12 mouse cellular contexts compared by ENCODE assay signal in the genomic region with DNA sequence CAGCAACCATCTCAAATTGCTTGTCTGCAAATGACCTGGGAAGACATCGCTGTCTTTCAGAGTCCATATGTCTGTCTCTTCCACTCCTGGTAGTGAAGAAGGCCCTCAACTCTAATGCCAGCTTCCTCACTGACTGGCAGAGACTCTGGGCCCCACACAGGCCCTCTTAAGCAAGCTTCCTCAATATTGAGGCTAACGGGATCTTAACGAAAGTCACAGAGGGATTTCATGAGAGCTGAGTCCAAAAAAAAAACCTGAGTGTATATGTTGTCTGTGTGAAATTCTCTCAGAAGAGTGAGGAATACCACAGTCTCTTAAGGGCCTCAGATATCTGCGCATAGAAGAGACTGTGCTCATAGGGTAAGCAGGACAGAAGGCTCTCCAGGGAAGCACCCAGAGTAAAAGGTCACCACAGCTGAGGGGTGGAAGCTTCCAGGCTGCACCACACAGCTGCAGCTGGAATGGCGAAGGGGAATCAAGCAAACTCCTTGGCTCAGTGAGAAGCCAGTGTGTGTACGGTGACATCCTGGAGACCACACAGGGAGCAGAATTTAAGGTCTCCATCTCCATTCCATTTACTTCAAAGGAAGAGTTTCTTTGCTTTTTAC. TPM values are rescaled to one million over a fixed set of nuclear protein-coding genes. Genes with fewer than 3 reads are reported as not detected.
DNase-seq lines count a peak whose midpoint lies in the region; ATAC-seq and TF ChIP-seq lines count a peak whose summit lies in the region.
"Had no signal": no experiment of that assay in that cellular context is flagged by ENCODE, and none has a peak within 500 bp of the region (broad histone marks: within the 10 kb centered on the region; RNA-seq: fewer than 3 reads in every experiment).

No protein-coding gene starts in this region.

- no peak for ATAC-seq in heart, embryonic 12.5 days (ENCODE audit: insufficient number of reproducible peaks, low FRiP score)
- ATAC-seq in liver, embryonic 16.5 days (ENCODE audit: low read depth): no peak
- ATAC-seq in hindbrain, embryonic 14.5 days (ENCODE audit: low FRiP score): no peak
- ATAC-seq: midbrain, embryonic 16.5 days had no signal

- DNase-seq in heart, postnatal 36 days: no peak
- peak; percentile 58 for DNase-seq in gastrocnemius, postnatal 25 days
- no peak for DNase-seq in layer of hippocampus, adult 2 months (ENCODE audit: low spot score in 2 of 2)
- DNase-seq in hindbrain, embryonic 14.5 days (ENCODE audit: low spot score): no peak
- DNase-seq in spleen, postnatal 10 days (ENCODE audit: low spot score in 2 of 2): no peak
- DNase-seq: right cerebral cortex, adult 18-20 months had no signal

- WGBS in heart, embryonic 12.5 days: 72% methylated on average over 6 of the region's 6 CpGs
- WGBS in bone marrow, adult 2 months: 58% methylated on average over 6 of the region's 6 CpGs
- 63% methylated on average over 6 of the region's 6 CpGs for WGBS in liver, embryonic 16.5 days (ENCODE audit: insufficient replicate concordance)
- WGBS in hindbrain, embryonic 14.5 days: 77% methylated on average over 6 of the region's 6 CpGs

- no peak overlapping the region for H3K4me2 ChIP-seq in heart, embryonic 12.5 days
- H3K4me2 ChIP-seq in liver, embryonic 16.5 days (ENCODE audit: low read depth, low read length): no peak overlapping the region
- H3K4me2 ChIP-seq in hindbrain, embryonic 14.5 days (replicated peaks): no peak overlapping the region
- H3K4me2 ChIP-seq: hindbrain, embryonic 12.5 days had no signal

- no peak for TF ChIP-seq CTCF in bone marrow, adult 2 months (IDR thresholded peaks at IDR 0.05; ENCODE audit: control insufficient read depth, insufficient read depth, low read length)
- TF ChIP-seq CTCF in layer of hippocampus, adult 2 months (conservative IDR thresholded peaks at IDR 0.05): no peak

- no peaks in the 10 kb centered on the region for H3K9me3 ChIP-seq in heart, embryonic 12.5 days (replicated peaks)
- no peaks in the 10 kb centered on the region for H3K9me3 ChIP-seq in liver, embryonic 16.5 days (replicated peaks; ENCODE audit: control insufficient read depth, low read length)
- H3K9me3 ChIP-seq in hindbrain, embryonic 14.5 days (ENCODE audit: control insufficient read depth, low read length): no peaks in the 10 kb centered on the region
- H3K9me3 ChIP-seq: hindbrain, embryonic 12.5 days had no signal

- H3K36me3 ChIP-seq in heart, embryonic 12.5 days: peaks cover 84% of the 10 kb centered on the region
- H3K36me3 ChIP-seq in liver, embryonic 16.5 days (ENCODE audit: control insufficient read depth, insufficient read depth): peaks cover 11% of the 10 kb centered on the region
- H3K36me3 ChIP-seq in hindbrain, embryonic 14.5 days (replicated peaks; ENCODE audit: control insufficient read depth, insufficient read depth): peaks cover 61% of the 10 kb centered on the region

- H3K9ac ChIP-seq in heart, embryonic 12.5 days: 0 out of 2 replicates have a peak overlapping the region, but pooled peaks have one; percentile 53
- no peak overlapping the region for H3K9ac ChIP-seq in liver, embryonic 16.5 days (ENCODE audit: low read depth, low read length)
- no peak overlapping the region for H3K9ac ChIP-seq in hindbrain, embryonic 14.5 days
- H3K9ac ChIP-seq: hindbrain, embryonic 12.5 days had no signal

- H3K4me3 ChIP-seq in heart, embryonic 12.5 days: no peak overlapping the region
- no peak overlapping the region for H3K4me3 ChIP-seq in bone marrow, adult 2 months (replicated peaks; ENCODE audit: control insufficient read depth, low read depth, low read length)
- H3K4me3 ChIP-seq in liver, embryonic 16.5 days (ENCODE audit: low read depth, low read length): no peak overlapping the region
- no peak overlapping the region for H3K4me3 ChIP-seq in layer of hippocampus, adult 2 months
- no peak overlapping the region for H3K4me3 ChIP-seq in hindbrain, embryonic 14.5 days (replicated peaks; ENCODE audit: low read length)
- H3K4me3 ChIP-seq: erythroblast, embryonic 14.5 days; hindbrain, embryonic 12.5 days had no signal

- peaks cover 16% of the 10 kb centered on the region for H3K4me1 ChIP-seq in heart, embryonic 12.5 days (replicated peaks)
- H3K4me1 ChIP-seq in bone marrow, adult 2 months (ENCODE audit: control insufficient read depth, insufficient read depth, low read length): peaks cover 2% of the 10 kb centered on the region
- H3K4me1 ChIP-seq in liver, embryonic 16.5 days (ENCODE audit: control insufficient read depth, low read depth, low read length): no peaks in the 10 kb centered on the region
- no peaks in the 10 kb centered on the region for H3K4me1 ChIP-seq in hindbrain, embryonic 14.5 days (replicated peaks; ENCODE audit: control insufficient read depth, insufficient read depth, low read length)
- H3K4me1 ChIP-seq: hindbrain, embryonic 12.5 days had no signal

- intact Hi-C loops in heart, postnatal 36 days (cut with DNase I): no loop called here

- TF ChIP-seq POLR2A in bone marrow, adult 2 months (IDR thresholded peaks at IDR 0.05; ENCODE audit: borderline replicate concordance, control insufficient read depth, low read depth, low read length): no peak

- H3K27me3 ChIP-seq in heart, embryonic 12.5 days (replicated peaks): no peaks in the 10 kb centered on the region
- H3K27me3 ChIP-seq in liver, embryonic 16.5 days (ENCODE audit: control insufficient read depth, insufficient read depth, low read depth, low read length): no peaks in the 10 kb centered on the region
- no peaks in the 10 kb centered on the region for H3K27me3 ChIP-seq in hindbrain, embryonic 14.5 days (ENCODE audit: control insufficient read depth, insufficient read depth, low read length)
- H3K27me3 ChIP-seq: hindbrain, embryonic 12.5 days had no signal

- peak overlapping the region; percentile 77 for H3K27ac ChIP-seq in heart, embryonic 12.5 days (ENCODE audit: poor library complexity, severe bottlenecking)
- peak overlapping the region; percentile 60; the same call in 1 of the 2 replicates for H3K27ac ChIP-seq in bone marrow, adult 2 months (ENCODE audit: control insufficient read depth, insufficient read depth, low read depth, low read length, poor library complexity)
- peak overlapping the region; percentile 43; the same call in 1 of the 2 replicates for H3K27ac ChIP-seq in liver, embryonic 16.5 days (ENCODE audit: low read length)
- H3K27ac ChIP-seq in layer of hippocampus, adult 2 months: no peak overlapping the region
- H3K27ac ChIP-seq in hindbrain, embryonic 14.5 days: no peak overlapping the region
- H3K27ac ChIP-seq: hindbrain, embryonic 12.5 days had no signal

RNA-seq across cellular contexts. Expression of a gene that starts 18.8 kb away (rescaled TPM):
- 1,404 and 1,433 TPM in 2 replicates for polyA plus RNA-seq in heart, embryonic 12.5 days (2016; fragmentation: Nextera tagmentation; extraction: Ambion mirVana)
- total RNA-seq in heart, postnatal 36 days (2021): 100 to 1,000 TPM; 189 to 218 TPM
- polyA plus RNA-seq in bone marrow, adult 2 months (2011; ENCODE audit: insufficient read depth, insufficient read length, low replicate concordance, missing spikeins): 86.6 and 132 TPM in 2 replicates
- 10 to 100 TPM; 26.5 to 56.8 TPM for total RNA-seq in gastrocnemius, postnatal 25 days (2021)
- polyA plus RNA-seq in liver, embryonic 16.5 days (2015; fragmentation: Nextera tagmentation; extraction: Ambion mirVana): 39.1 and 45.2 TPM in 2 replicates
- 1 to 10 TPM; 3.9 to 4.0 TPM for total RNA-seq in layer of hippocampus, adult 2 months (2021)
- 67.6 and 73.6 TPM in 2 replicates for polyA plus RNA-seq in hindbrain, embryonic 14.5 days (2014; fragmentation: Nextera tagmentation; extraction: Ambion mirVana)

RNA-seq across cellular contexts. Expression of a gene that starts 41.6 kb away (rescaled TPM):
- polyA plus RNA-seq in heart, embryonic 12.5 days (2016; fragmentation: Nextera tagmentation; extraction: Ambion mirVana): 23.1 and 23.6 TPM in 2 replicates
- 10 to 100 TPM; 29.2 to 29.4 TPM for total RNA-seq in heart, postnatal 36 days (2021)
- polyA plus RNA-seq in bone marrow, adult 2 months (2011; ENCODE audit: insufficient read depth, insufficient read length, low replicate concordance, missing spikeins): 10.1 and 22.5 TPM in 2 replicates
- total RNA-seq in gastrocnemius, postnatal 25 days (2021): 10 to 100 TPM; 27.6 to 31.9 TPM
- polyA plus RNA-seq in liver, embryonic 16.5 days (2015; fragmentation: Nextera tagmentation; extraction: Ambion mirVana): 5.2 and 6.5 TPM in 2 replicates
- 10 to 100 TPM; 33.0 to 33.1 TPM for total RNA-seq in layer of hippocampus, adult 2 months (2021)
- 15.8 and 17.0 TPM in 2 replicates for polyA plus RNA-seq in hindbrain, embryonic 14.5 days (2014; fragmentation: Nextera tagmentation; extraction: Ambion mirVana)

RNA-seq across cellular contexts. Expression of a gene that starts 54.9 kb away (rescaled TPM):
- 743 and 765 TPM in 2 replicates for polyA plus RNA-seq in heart, embryonic 12.5 days (2016; fragmentation: Nextera tagmentation; extraction: Ambion mirVana)
- 100 to 1,000 TPM; 292 to 340 TPM for total RNA-seq in heart, postnatal 36 days (2021)
- polyA plus RNA-seq in bone marrow, adult 2 months (2011; ENCODE audit: insufficient read depth, insufficient read length, low replicate concordance, missing spikeins): 192 and 249 TPM in 2 replicates
- 100 to 1,000 TPM; 181 to 192 TPM for total RNA-seq in gastrocnemius, postnatal 25 days (2021)
- polyA plus RNA-seq in liver, embryonic 16.5 days (2015; fragmentation: Nextera tagmentation; extraction: Ambion mirVana): 358 and 381 TPM in 2 replicates
- total RNA-seq in layer of hippocampus, adult 2 months (2021): 100 to 1,000 TPM; 252 to 273 TPM
- 791 and 878 TPM in 2 replicates for polyA plus RNA-seq in hindbrain, embryonic 14.5 days (2014; fragmentation: Nextera tagmentation; extraction: Ambion mirVana)

Comparison
In these comparisons a context has a peak if more than half of its experiments do, and no peak if none do; other contexts are left out.
1. H3K27ac ChIP-seq: peak in heart, embryonic 12.5 days (single experiment), bone marrow, adult 2 months (single experiment) and liver, embryonic 16.5 days (single experiment); none in layer of hippocampus, adult 2 months (single experiment) and hindbrain, embryonic 14.5 days (single experiment).
2. RNA of a gene that starts 18.8 kb away (polyA plus RNA-seq): 1,404 to 1,433 TPM in heart, embryonic 12.5 days; 86.6 to 132 TPM in bone marrow, adult 2 months, 67.6 to 73.6 TPM in hindbrain, embryonic 14.5 days and 39.1 to 45.2 TPM in liver, embryonic 16.5 days; every median in the first group is over 10 times any median in the second.